Mouse (Mus musculus) urinary bladder, postnatal 36 days (tissue): Measurements from ENCODE around the gene Arl15.

Experiments used
- DNase-seq, 2 experiments: peaks; one replicate each; pipeline ENCODE4 v3.0.0; 2022; ENCODE audit warnings: low spot score in 2 of 2, mixed read lengths in 1 of 2

Gene Arl15

GRCm38 (mm10) chr13:114199746-114200145 lies 405.4 kb downstream of the Arl15 start:
- no peak for DNase-seq

- DNase-seq: no peak
Observed at GRCm38 (mm10) chr13:114200545-114200944, 406.2 kb downstream of the Arl15 start.

DNA sequence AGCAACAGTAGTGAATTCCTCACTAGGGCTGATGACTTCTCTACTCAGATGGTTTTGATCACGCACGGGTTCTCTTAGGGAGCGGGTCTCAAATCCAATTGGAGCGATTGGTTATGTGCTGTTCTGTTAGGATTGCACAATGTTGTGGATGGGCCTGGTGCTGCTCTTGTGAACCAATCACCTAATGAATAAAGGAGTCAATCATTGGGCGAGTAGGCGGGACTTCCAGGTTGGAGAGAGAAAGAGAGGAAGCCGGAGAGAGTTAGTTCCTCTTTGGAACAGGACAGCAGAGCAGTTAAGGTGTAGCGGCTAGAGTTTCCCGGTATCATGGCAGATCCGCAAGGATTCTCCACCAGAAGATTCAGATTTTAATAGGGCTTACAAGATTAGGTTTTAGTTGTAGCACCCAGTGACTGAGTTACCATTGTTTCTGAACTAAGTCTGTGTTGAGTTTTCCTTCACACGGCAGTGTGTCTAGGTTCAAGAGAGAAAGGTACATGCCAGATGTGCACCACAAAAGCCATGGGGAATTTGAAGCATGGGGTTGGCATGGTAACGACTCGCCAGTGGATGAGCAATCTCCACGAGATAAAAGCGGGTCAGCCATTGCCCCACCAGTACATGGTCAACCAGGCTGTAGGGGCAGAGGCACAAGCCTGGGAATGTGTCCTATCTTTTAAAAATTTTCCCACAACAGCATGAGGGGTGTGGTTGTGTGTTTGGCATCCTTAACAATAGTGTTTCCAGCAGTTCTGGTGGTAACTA lies 408.7 kb downstream of the Arl15 start:
- DNase-seq: no peak
